Mouse (Mus musculus): ENCODE data around the gene Unc5cl. TPM values are rescaled to one million over a fixed set of nuclear protein-coding genes. Genes with fewer than 3 reads are reported as not detected.

Gene Unc5cl
- polyA plus RNA-seq, 1 experiment = 8.5 TPM

- Histone ChIP-seq H3K36me3 (ENCODE audit: control insufficient read depth, insufficient read depth, low read length) (no peaks in the 10 kb centered on the region), H3K27me3 (ENCODE audit: control insufficient read depth, insufficient read depth, low read length) (no peaks in the 10 kb centered on the region), H3K4me1 (ENCODE audit: control insufficient read depth, insufficient read depth, insufficient read length) (no peaks in the 10 kb centered on the region), H3K4me3 (ENCODE audit: extremely low read depth, insufficient read depth, insufficient read length) (no peak overlapping the region), H3K27ac (ENCODE audit: insufficient read depth, low read length) (no peak overlapping the region)
- WGBS = 91% methylated on average over 6 of the region's 6 CpGs
- TF ChIP-seq CTCF (IDR thresholded peaks at IDR 0.05; ENCODE audit: extremely low read depth, insufficient read depth, insufficient read length, insufficient replicate concordance) (no peak), POLR2A (IDR thresholded peaks at IDR 0.05; ENCODE audit: low read depth, low read length) (no peak)
- no peak for DNase-seq (ENCODE audit: low read depth in 1 of 2, low spot score in 2 of 2)
These were observed 93.0 kb downstream of the Unc5cl start for GRCm38 (mm10) chr17:48547668-48548067.

GRCm38 (mm10) chr17:48551788-48552531 lies 97.3 kb downstream of the Unc5cl start:
- no peak for DNase-seq (ENCODE audit: low read depth in 1 of 2, low spot score in 2 of 2)

GRCm38 (mm10) chr17:48552532-48552915 lies 97.8 kb downstream of the Unc5cl start:
- Histone ChIP-seq H3K4me1 (ENCODE audit: control insufficient read depth, insufficient read depth, insufficient read length) (no peaks in the 10 kb centered on the region), H3K27me3 (ENCODE audit: control insufficient read depth, insufficient read depth, low read length) (no peaks in the 10 kb centered on the region), H3K27ac (ENCODE audit: insufficient read depth, low read length) (no peak overlapping the region), H3K4me3 (ENCODE audit: extremely low read depth, insufficient read depth, insufficient read length) (no peak overlapping the region), H3K36me3 (ENCODE audit: control insufficient read depth, insufficient read depth, low read length) (no peaks in the 10 kb centered on the region)
- 89% methylated on average over 3 of the region's 3 CpGs for WGBS
- no peak for TF ChIP-seq CTCF (IDR thresholded peaks at IDR 0.05; ENCODE audit: extremely low read depth, insufficient read depth, insufficient read length, insufficient replicate concordance)
- TF ChIP-seq POLR2A (IDR thresholded peaks at IDR 0.05; ENCODE audit: low read depth, low read length) = no peak
- DNase-seq (ENCODE audit: low read depth in 1 of 2, low spot score in 2 of 2) = no peak

More at GRCm38 (mm10) chr17:48551788-48552531, 97.3 kb downstream of the Unc5cl start:
- no peaks in the 10 kb centered on the region for H3K27me3 ChIP-seq (ENCODE audit: control insufficient read depth, insufficient read depth, low read length)
- no peak for TF ChIP-seq POLR2A (IDR thresholded peaks at IDR 0.05; ENCODE audit: low read depth, low read length)
- TF ChIP-seq CTCF (IDR thresholded peaks at IDR 0.05; ENCODE audit: extremely low read depth, insufficient read depth, insufficient read length, insufficient replicate concordance) = no peak
- H3K36me3 ChIP-seq (ENCODE audit: control insufficient read depth, insufficient read depth, low read length) = no peaks in the 10 kb centered on the region
- no peak overlapping the region for H3K27ac ChIP-seq (ENCODE audit: insufficient read depth, low read length)
- no peak overlapping the region for H3K4me3 ChIP-seq (ENCODE audit: extremely low read depth, insufficient read depth, insufficient read length)
- no peaks in the 10 kb centered on the region for H3K4me1 ChIP-seq (ENCODE audit: control insufficient read depth, insufficient read depth, insufficient read length)
- WGBS = 89% methylated on average over 4 of the region's 4 CpGs

- H3K27ac ChIP-seq (ENCODE audit: insufficient read depth, low read length) = no peak overlapping the region
- no peak overlapping the region for H3K4me3 ChIP-seq (ENCODE audit: extremely low read depth, insufficient read depth, insufficient read length)
- H3K27me3 ChIP-seq (ENCODE audit: control insufficient read depth, insufficient read depth, low read length) = no peaks in the 10 kb centered on the region
- WGBS = 60% methylated on average over 9 of the region's 9 CpGs
- DNase-seq (ENCODE audit: low read depth in 1 of 2, low spot score in 2 of 2) = no peak
- TF ChIP-seq CTCF (IDR thresholded peaks at IDR 0.05; ENCODE audit: extremely low read depth, insufficient read depth, insufficient read length, insufficient replicate concordance) (no peak), POLR2A (IDR thresholded peaks at IDR 0.05; ENCODE audit: low read depth, low read length) (no peak)
- H3K4me1 ChIP-seq (ENCODE audit: control insufficient read depth, insufficient read depth, insufficient read length) = no peaks in the 10 kb centered on the region
- H3K36me3 ChIP-seq (ENCODE audit: control insufficient read depth, insufficient read depth, low read length) = no peaks in the 10 kb centered on the region
These were observed 101.7 kb downstream of the Unc5cl start for GRCm38 (mm10) chr17:48556223-48556962.

GRCm38 (mm10) chr17:48557823-48558715 lies 103.4 kb downstream of the Unc5cl start:
- peak in 1 of 2 experiments; percentile 21 for DNase-seq (ENCODE audit: low read depth in 1 of 2, low spot score in 2 of 2)
- 49% methylated on average over 7 of the region's 7 CpGs for WGBS
- Histone ChIP-seq H3K27ac (ENCODE audit: insufficient read depth, low read length) (no peak overlapping the region), H3K4me1 (ENCODE audit: control insufficient read depth, insufficient read depth, insufficient read length) (no peaks in the 10 kb centered on the region), H3K27me3 (ENCODE audit: control insufficient read depth, insufficient read depth, low read length) (no peaks in the 10 kb centered on the region), H3K4me3 (ENCODE audit: extremely low read depth, insufficient read depth, insufficient read length) (no peak overlapping the region), H3K36me3 (ENCODE audit: control insufficient read depth, insufficient read depth, low read length) (no peaks in the 10 kb centered on the region)
- TF ChIP-seq CTCF (IDR thresholded peaks at IDR 0.05; ENCODE audit: extremely low read depth, insufficient read depth, insufficient read length, insufficient replicate concordance) (no peak), POLR2A (IDR thresholded peaks at IDR 0.05; ENCODE audit: low read depth, low read length) (no peak)

GRCm38 (mm10) chr17:48564931-48565330 lies 110.2 kb downstream of the Unc5cl start:
- DNase-seq (ENCODE audit: low read depth in 1 of 2, low spot score in 2 of 2) = no peak
- no peak for TF ChIP-seq POLR2A (IDR thresholded peaks at IDR 0.05; ENCODE audit: low read depth, low read length)
- no peak for TF ChIP-seq CTCF (IDR thresholded peaks at IDR 0.05; ENCODE audit: extremely low read depth, insufficient read depth, insufficient read length, insufficient replicate concordance)
- 95% methylated on average over 8 of the region's 8 CpGs for WGBS

More at GRCm38 (mm10) chr17:48564931-48565330, 110.2 kb downstream of the Unc5cl start:
- Histone ChIP-seq H3K36me3 (ENCODE audit: control insufficient read depth, insufficient read depth, low read length) (no peaks in the 10 kb centered on the region), H3K4me3 (ENCODE audit: extremely low read depth, insufficient read depth, insufficient read length) (no peak overlapping the region), H3K27me3 (ENCODE audit: control insufficient read depth, insufficient read depth, low read length) (no peaks in the 10 kb centered on the region), H3K4me1 (ENCODE audit: control insufficient read depth, insufficient read depth, insufficient read length) (no peaks in the 10 kb centered on the region), H3K27ac (ENCODE audit: insufficient read depth, low read length) (no peak overlapping the region)
